Mouse (Mus musculus) urinary bladder, postnatal 25 days (tissue): ENCODE data around the gene Tmcc1.

ENCODE experiments used
- DNase-seq: peaks from one replicate; pipeline ENCODE4 v3.0.0; 2022; ENCODE audit warnings: low spot score

Tmcc1 gene

GRCm38 (mm10) chr6:115971273-115972060 is 221.8 kb downstream of the Tmcc1 start:
- no peak for DNase-seq

GRCm38 (mm10) chr6:115969952-115970351 is 223.3 kb downstream of the Tmcc1 start:
- DNase-seq, result no peak

GRCm38 (mm10) chr6:115969103-115969502 is 224.2 kb downstream of the Tmcc1 start:
- DNase-seq, result no peak

GRCm38 (mm10) chr6:115968700-115969099 is 224.6 kb downstream of the Tmcc1 start:
- DNase-seq, result no peak
